Mouse (Mus musculus) heart, adult 8-10 months (tissue): ENCODE results near the gene Oas1f. TPM values are rescaled to one million over a fixed set of nuclear protein-coding genes. Genes with fewer than 3 reads are reported as not detected.
"Not testable (repeated sequence)": the region's sequence is repeated elsewhere in the genome, so short reads cannot be mapped to it uniquely, and the experiment has no call there.

Experiments
- DNase-seq: peaks from one replicate; pipeline ENCODE4 v3.0.0; 2022; ENCODE audit warnings: low spot score
- total RNA-seq, 4 experiments: library from RNA; stranded (reverse); gene quantifications; 2 replicates each; pipeline ENCODE4 v1.2.4; 2022

Gene Oas1f
- not detected for total RNA-seq

GRCm38 (mm10) chr5:120847067-120847466, at the start of gene Oas1f:
Gene Oas1f (plus strand): TSS chr5:120847367.
- no peak for DNase-seq

- DNase-seq: not testable (repeated sequence)
Measured at GRCm38 (mm10) chr5:120798147-120798546, 49.0 kb upstream of the Oas1f start.

- DNase-seq: not testable (repeated sequence)
Measured at GRCm38 (mm10) chr5:120798943-120799342, 48.2 kb upstream of the Oas1f start.

- DNase-seq: no peak
Measured at GRCm38 (mm10) chr5:120803596-120803995, 43.6 kb upstream of the Oas1f start.

GRCm38 (mm10) chr5:120806458-120806857, 40.7 kb upstream of the Oas1f start:
- DNase-seq: peak; percentile 20

GRCm38 (mm10) chr5:120809171-120809570, 38.0 kb upstream of the Oas1f start:
- no peak for DNase-seq

- peak; percentile 94 for DNase-seq
Measured at GRCm38 (mm10) chr5:120811951-120812819, 35.0 kb upstream of the Oas1f start, which contains the start of gene Oas1c. Gene Oas1c (minus strand): TSS chr5:120812514.

- no peak for DNase-seq
Measured at GRCm38 (mm10) chr5:120813023-120813422, 34.1 kb upstream of the Oas1f start.

GRCm38 (mm10) chr5:120815949-120816348, 31.2 kb upstream of the Oas1f start:
- no peak for DNase-seq

- no peak for DNase-seq
Measured at GRCm38 (mm10) chr5:120818999-120819398, 28.2 kb upstream of the Oas1f start.

GRCm38 (mm10) chr5:120831031-120831430, 16.1 kb upstream of the Oas1f start:
- no peak for DNase-seq

- DNase-seq: no peak
Measured at GRCm38 (mm10) chr5:120833335-120834280, 13.6 kb upstream of the Oas1f start.

GRCm38 (mm10) chr5:120836731-120837585, 10.2 kb upstream of the Oas1f start:
- DNase-seq: no peak

GRCm38 (mm10) chr5:120844713-120845112, 2.5 kb upstream of the Oas1f start:
- no peak for DNase-seq

GRCm38 (mm10) chr5:120849601-120850136, 2.5 kb downstream of the Oas1f start:
- DNase-seq: no peak

- no peak for DNase-seq
Measured at GRCm38 (mm10) chr5:120859241-120859640, 12.1 kb downstream of the Oas1f start.

- DNase-seq: no peak
Measured at GRCm38 (mm10) chr5:120861121-120861520, 14.0 kb downstream of the Oas1f start, which contains the start of gene Oas1h. Gene Oas1h (plus strand): TSS chr5:120861421.

GRCm38 (mm10) chr5:120865336-120865860, 18.2 kb downstream of the Oas1f start:
- no peak for DNase-seq

- DNase-seq: no peak
Measured at GRCm38 (mm10) chr5:120869436-120870015, 22.4 kb downstream of the Oas1f start.

- no peak for DNase-seq
Measured at GRCm38 (mm10) chr5:120870081-120870480, 22.9 kb downstream of the Oas1f start.
